Mouse (Mus musculus) erythroblast, embryonic 14.5 days (primary cell): ENCODE measurements around the gene Ctdsp1.

Experiments used
- GATA1 ChIP-seq: IDR thresholded peaks from 2 replicates; pipeline ENCODE4 v1.6.1; 2012; ENCODE audit warnings: low read length, inconsistent platforms, mixed read lengths
- TAL1 ChIP-seq: IDR thresholded peaks from 3 replicates; pipeline ENCODE4 v1.6.1; 2012; ENCODE audit warnings: low read length, inconsistent platforms, mixed read lengths

DNA sequence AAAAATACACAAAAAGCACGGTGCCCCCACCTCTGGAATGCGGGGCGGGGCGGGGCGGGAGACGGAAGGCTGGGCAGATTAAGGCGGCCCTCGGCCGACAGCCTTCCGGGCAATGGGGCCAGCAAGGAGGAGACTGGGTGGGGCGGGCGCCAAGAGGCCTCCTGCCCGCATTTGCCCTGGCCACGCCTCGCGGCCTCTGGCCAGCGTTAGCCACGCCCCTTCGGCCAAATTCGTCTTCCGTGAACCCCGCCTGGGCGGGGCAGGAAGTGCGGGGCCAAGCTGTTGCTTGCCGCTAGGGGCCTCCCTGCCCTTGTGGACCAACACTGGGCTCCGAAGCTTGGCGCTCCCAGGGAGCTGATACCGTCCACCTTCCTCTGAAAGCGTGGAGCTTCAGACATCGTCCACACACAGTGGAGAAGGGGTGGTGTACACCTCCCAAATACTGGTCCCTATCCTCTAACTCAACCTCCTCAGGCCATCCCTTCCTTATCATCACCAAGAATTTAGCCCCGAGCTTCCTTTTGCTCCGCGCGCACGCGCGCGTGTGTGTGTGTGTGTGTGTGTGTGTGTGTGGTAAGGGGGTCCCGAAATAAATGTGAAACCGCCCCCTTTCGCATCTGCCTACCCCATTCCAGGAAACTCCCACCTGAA is 6.1 kb downstream of the Ctdsp1 start:
- no peak for TF ChIP-seq TAL1
- TF ChIP-seq GATA1 = no peak
